Mouse (Mus musculus) monocyte, adult 2 months (primary cell): Measurements from ENCODE around the gene Msl1.
A peak's percentile ranks its signal among the peaks of the same experiment; 100 is the strongest.

Experiments used
- DNase-seq, 2 experiments: peaks; one replicate each; pipeline ENCODE4 v3.0.0; 2022; ENCODE audit warnings: low spot score in 2 of 2, low read depth in 1 of 2

The Msl1 gene

GRCm38 (mm10) chr11:98795015-98795713, at the start of gene Msl1:
TSS of gene Msl1 (plus strand) at chr11:98795516.
- peak in 1 of 2 experiments; percentile 68 for DNase-seq

- no peak for DNase-seq
Observed at GRCm38 (mm10) chr11:98745932-98746853, 49.1 kb upstream of the Msl1 start.

- DNase-seq = peak in 1 of 2 experiments; percentile 31
Observed at GRCm38 (mm10) chr11:98746855-98747693, 48.2 kb upstream of the Msl1 start.

GRCm38 (mm10) chr11:98747804-98748505, 47.4 kb upstream of the Msl1 start:
- no peak for DNase-seq

GRCm38 (mm10) chr11:98748506-98749416, 46.6 kb upstream of the Msl1 start:
- no peak for DNase-seq

GRCm38 (mm10) chr11:98749716-98750115, 45.6 kb upstream of the Msl1 start:
- DNase-seq = no peak

GRCm38 (mm10) chr11:98750351-98751201, 44.7 kb upstream of the Msl1 start:
- DNase-seq = no peak

GRCm38 (mm10) chr11:98751221-98751782, 44.0 kb upstream of the Msl1 start:
- no peak for DNase-seq

- DNase-seq = no peak
Observed at GRCm38 (mm10) chr11:98752562-98753140, 42.7 kb upstream of the Msl1 start.

GRCm38 (mm10) chr11:98753264-98753663, 42.1 kb upstream of the Msl1 start:
- no peak for DNase-seq

- no peak for DNase-seq
Observed at GRCm38 (mm10) chr11:98754151-98754620, 41.1 kb upstream of the Msl1 start.

GRCm38 (mm10) chr11:98754621-98755181, 40.6 kb upstream of the Msl1 start:
- DNase-seq = peak in 1 of 2 experiments; percentile 63

GRCm38 (mm10) chr11:98755726-98756380, 39.5 kb upstream of the Msl1 start:
- no peak for DNase-seq

GRCm38 (mm10) chr11:98756711-98757110, 38.6 kb upstream of the Msl1 start:
- no peak for DNase-seq

- DNase-seq = no peak
Observed at GRCm38 (mm10) chr11:98761939-98762338, 33.4 kb upstream of the Msl1 start.

GRCm38 (mm10) chr11:98762756-98763501, 32.4 kb upstream of the Msl1 start:
- no peak for DNase-seq
